Mouse (Mus musculus) ES-Bruce4 (cell line): ENCODE results near the gene Npepps. TPM values are rescaled to one million over a fixed set of nuclear protein-coding genes. Genes with fewer than 3 reads are reported as not detected.
A peak's percentile ranks its signal among the peaks of the same experiment; 100 is the strongest.
"Not testable (repeated sequence)": the region's sequence is repeated elsewhere in the genome, so short reads cannot be mapped to it uniquely, and the experiment has no call there.

Experiments
- H3K27ac ChIP-seq: 2 replicates; pipeline ENCODE4 v1.5.1; 2012; ENCODE audit warnings: low read length, inconsistent platforms; ENCODE audit not compliant: insufficient read depth
- H3K27me3 ChIP-seq: 2 replicates; pipeline ENCODE4 v1.6.1; 2012; ENCODE audit warnings: mild to moderate bottlenecking, low read length, inconsistent platforms; ENCODE audit not compliant: control insufficient read depth, poor library complexity, insufficient read depth, severe bottlenecking
- H3K36me3 ChIP-seq: 2 replicates; pipeline ENCODE4 v1.6.1; 2012; ENCODE audit warnings: inconsistent platforms, mild to moderate bottlenecking, low read length, moderate library complexity; ENCODE audit not compliant: control insufficient read depth, poor library complexity, insufficient read depth, severe bottlenecking
- H3K4me1 ChIP-seq: one replicate; pipeline ENCODE4 v1.8.1; 2011; ENCODE audit warnings: low read length; ENCODE audit not compliant: control insufficient read depth, insufficient read depth
- H3K4me3 ChIP-seq: 2 replicates; pipeline ENCODE4 v1.5.1; 2011; ENCODE audit warnings: low read depth, mild to moderate bottlenecking, low read length
- H3K9ac ChIP-seq: 2 replicates; pipeline ENCODE4 v1.6.1; 2012; ENCODE audit warnings: low read depth, mild to moderate bottlenecking, inconsistent platforms; ENCODE audit not compliant: poor library complexity, severe bottlenecking
- H3K9me3 ChIP-seq: replicated peaks from 2 replicates; pipeline ENCODE4 v1.6.1; 2012; ENCODE audit warnings: mild to moderate bottlenecking, low read length, inconsistent platforms; ENCODE audit not compliant: control insufficient read depth, poor library complexity, insufficient read depth, severe bottlenecking
- CTCF ChIP-seq: IDR thresholded peaks from one replicate; pipeline ENCODE4 v1.8.1; 2011; ENCODE audit warnings: low read depth, low read length
- EP300 ChIP-seq: IDR thresholded peaks from 2 replicates; pipeline ENCODE4 v1.6.1; 2011; ENCODE audit warnings: low read depth, low read length; ENCODE audit not compliant: insufficient read depth
- POLR2A ChIP-seq: IDR thresholded peaks from one replicate; pipeline ENCODE4 v1.8.1; 2011; ENCODE audit warnings: low read length; ENCODE audit not compliant: insufficient read depth
- polyA plus RNA-seq: library from polyadenylated mRNA; stranded (reverse); fragments of >200 nt; gene quantifications from 2 replicates; pipeline ENCODE4 v1.2.4, GENCODE M21; 2011; ENCODE audit warnings: low read depth; ENCODE audit not compliant: missing spikeins, insufficient read depth, insufficient read length

Gene Npepps
- polyA plus RNA-seq, 1 experiment, result 213 TPM

DNA sequence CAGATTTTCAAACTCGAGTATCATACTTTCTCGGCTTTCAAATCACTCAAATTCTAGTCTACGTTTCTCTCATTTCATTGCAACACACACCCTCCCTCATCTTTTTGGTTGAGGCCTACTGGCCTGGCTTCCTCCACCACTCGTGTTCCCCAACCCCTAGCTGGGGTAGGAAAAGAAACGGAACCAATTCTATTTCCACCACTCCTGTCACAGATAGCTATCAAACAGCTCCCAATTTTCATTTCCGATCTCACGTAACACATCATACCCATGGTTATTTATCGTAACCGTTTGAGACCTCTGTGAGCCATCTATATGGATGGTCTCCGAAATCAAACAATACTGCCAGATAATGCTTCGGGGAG lies 1.4 kb downstream of the Npepps start:
- TF ChIP-seq EP300 (no peak), POLR2A (no peak), CTCF (no peak)
- H3K4me3 ChIP-seq, result peak overlapping the region; percentile 95
- peak overlapping the region; percentile 99 for H3K9ac ChIP-seq
- no peaks in the 10 kb centered on the region for H3K36me3 ChIP-seq
- H3K9me3 ChIP-seq, result no peaks in the 10 kb centered on the region
- no peaks in the 10 kb centered on the region for H3K27me3 ChIP-seq
- H3K27ac ChIP-seq, result peak overlapping the region; percentile 77
- no peaks in the 10 kb centered on the region for H3K4me1 ChIP-seq

DNA sequence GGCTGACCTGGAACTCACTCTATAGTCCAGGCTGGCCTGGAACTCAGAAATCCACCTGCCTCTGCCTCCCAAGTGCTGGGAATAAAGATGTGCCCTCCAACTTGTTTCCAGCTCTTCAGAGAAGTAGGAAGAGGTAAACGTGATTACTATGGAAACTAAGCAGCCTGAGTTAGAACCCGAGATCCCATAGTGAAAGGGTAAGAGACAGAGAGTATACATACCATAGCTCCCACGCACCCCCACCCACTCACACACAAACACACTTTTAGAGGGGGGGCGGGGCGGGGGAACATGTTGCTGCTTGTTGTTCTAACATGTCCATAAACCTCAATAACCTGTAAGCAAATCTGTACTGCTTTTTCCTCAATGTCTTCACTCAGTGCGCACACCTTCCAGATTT lies 2.0 kb downstream of the Npepps start:
- Histone ChIP-seq H3K27me3 (no peaks in the 10 kb centered on the region), H3K4me1 (no peaks in the 10 kb centered on the region), H3K36me3 (no peaks in the 10 kb centered on the region), H3K4me3 (peak overlapping the region; percentile 95), H3K27ac (peak overlapping the region; percentile 76), H3K9ac (peak overlapping the region; percentile 99), H3K9me3 (no peaks in the 10 kb centered on the region)
- no peak for TF ChIP-seq POLR2A
- no peak for TF ChIP-seq EP300
- TF ChIP-seq CTCF, result no peak

DNA sequence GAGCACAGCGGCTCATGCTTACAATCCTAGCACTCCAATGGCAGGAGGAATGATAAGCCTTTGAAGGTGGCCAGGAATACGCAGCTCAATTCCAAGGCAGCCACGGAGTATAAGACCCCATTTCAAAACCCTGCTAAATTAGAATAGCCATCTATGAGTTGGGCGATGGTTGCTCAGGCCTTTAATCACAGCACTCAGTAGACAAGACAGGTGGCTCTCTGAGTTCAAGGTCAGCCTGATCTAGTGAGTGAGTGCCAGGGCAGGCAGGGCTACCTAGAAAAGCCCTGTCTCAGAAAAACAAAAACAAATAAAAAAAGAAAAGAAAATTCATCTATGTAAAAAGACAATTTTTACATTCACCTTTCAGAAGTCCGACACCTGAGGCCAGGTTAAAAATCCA lies 3.3 kb downstream of the Npepps start:
- no peaks in the 10 kb centered on the region for H3K36me3 ChIP-seq
- H3K9me3 ChIP-seq, result no peaks in the 10 kb centered on the region
- peak overlapping the region; percentile 75 for H3K27ac ChIP-seq
- no peak for TF ChIP-seq CTCF
- TF ChIP-seq POLR2A, result no peak
- TF ChIP-seq EP300, result no peak
- H3K4me1 ChIP-seq, result peaks cover 2% of the 10 kb centered on the region
- peak overlapping the region; percentile 40 for H3K9ac ChIP-seq
- no peaks in the 10 kb centered on the region for H3K27me3 ChIP-seq
- H3K4me3 ChIP-seq, result peak overlapping the region; percentile 13; the same call in 1 of the 2 replicates

DNA sequence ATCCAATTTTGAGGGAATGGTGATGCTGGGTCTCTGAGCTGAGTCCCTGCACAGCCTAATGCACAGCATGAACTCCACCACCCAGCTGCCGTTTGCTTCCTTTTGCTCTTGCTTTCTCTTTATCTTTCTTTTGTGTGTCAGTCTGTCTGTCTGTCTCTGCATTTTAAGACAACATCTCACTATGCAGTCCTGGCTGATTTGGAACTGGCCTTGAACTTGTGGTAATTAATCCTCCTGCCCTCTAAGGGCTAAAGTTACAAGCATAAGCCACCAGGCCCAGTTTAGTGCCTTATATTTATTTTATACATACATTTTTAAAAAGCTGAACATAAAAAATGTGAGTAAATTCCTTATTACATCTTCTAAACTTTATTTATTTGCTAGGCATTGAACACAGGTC lies 4.4 kb downstream of the Npepps start:
- Histone ChIP-seq H3K4me1 (peaks cover 2% of the 10 kb centered on the region), H3K4me3 (no peak overlapping the region), H3K36me3 (no peaks in the 10 kb centered on the region), H3K27me3 (no peaks in the 10 kb centered on the region), H3K27ac (no peak overlapping the region), H3K9ac (0 out of 2 replicates have a peak overlapping the region, but pooled peaks have one; percentile 32), H3K9me3 (no peaks in the 10 kb centered on the region)
- TF ChIP-seq POLR2A (no peak), EP300 (no peak), CTCF (no peak)

DNA sequence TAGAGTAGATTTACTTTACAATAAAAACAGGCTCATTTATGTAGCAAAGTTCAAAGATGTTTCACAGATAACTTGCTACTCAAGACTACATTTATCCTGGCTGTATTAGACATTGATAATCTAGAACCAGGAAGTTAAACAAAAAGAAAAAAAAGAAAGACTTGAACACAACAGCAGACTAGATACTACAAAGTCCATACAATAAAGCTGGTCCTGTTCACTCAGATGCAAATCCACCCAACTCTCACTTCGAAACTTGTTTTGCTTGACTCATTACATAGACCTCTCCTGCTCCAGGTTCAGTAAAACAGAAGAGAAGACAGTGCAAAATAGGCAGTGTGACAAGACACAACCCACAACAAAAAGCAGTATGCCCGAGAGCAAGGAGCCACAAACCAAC lies 5.1 kb downstream of the Npepps start:
- H3K27me3 ChIP-seq, result no peaks in the 10 kb centered on the region

DNA sequence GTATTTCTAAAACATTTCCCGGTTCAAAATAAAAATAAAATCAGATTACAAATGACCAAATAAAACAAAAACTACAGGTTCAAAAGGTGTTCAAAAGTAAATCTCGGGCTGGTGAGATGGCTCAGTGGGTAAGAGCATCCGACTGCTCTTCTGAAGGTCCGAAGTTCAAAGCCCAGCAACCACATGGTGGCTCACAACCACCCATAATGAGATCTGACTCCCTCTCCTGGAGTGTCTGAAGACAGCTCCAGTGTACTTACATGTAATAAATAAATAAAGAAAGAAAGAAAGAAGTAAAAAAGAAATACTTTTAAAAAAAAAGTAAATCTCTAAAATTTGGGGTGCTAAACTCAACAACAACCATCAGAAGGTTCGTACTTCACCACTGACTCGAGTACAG lies 5.5 kb downstream of the Npepps start:
- not testable (repeated sequence) for H3K27ac ChIP-seq, H3K9ac ChIP-seq, H3K4me1 ChIP-seq, H3K27me3 ChIP-seq, H3K9me3 ChIP-seq, H3K36me3 ChIP-seq, H3K4me3 ChIP-seq

More for the DNA sequence above, 5.1 kb downstream of the Npepps start:
- Histone ChIP-seq H3K27ac (peak overlapping the region; percentile 92), H3K9ac (0 out of 2 replicates have a peak overlapping the region, but pooled peaks have one; percentile 32), H3K36me3 (no peaks in the 10 kb centered on the region), H3K4me1 (peaks cover 2% of the 10 kb centered on the region), H3K9me3 (no peaks in the 10 kb centered on the region), H3K4me3 (no peak overlapping the region)
- no peak for TF ChIP-seq EP300
- no peak for TF ChIP-seq POLR2A
- TF ChIP-seq CTCF, result no peak
